Mouse (Mus musculus) embryonic fibroblast, embryonic 13.5 days (primary cell): Measurements from ENCODE around the gene Senp2.

Source experiments
- CTCF ChIP-seq: IDR thresholded peaks from 2 replicates; pipeline ENCODE4 v1.5.1; 2011; ENCODE audit warnings: mild to moderate bottlenecking, control low read depth, low read length, moderate library complexity, borderline replicate concordance; ENCODE audit not compliant: insufficient read depth
- POLR2A ChIP-seq: IDR thresholded peaks from 2 replicates; pipeline ENCODE4 v1.6.1; 2011; ENCODE audit warnings: low read depth, mild to moderate bottlenecking, control low read depth, low read length, moderate library complexity

GRCm38 (mm10) chr16:22046739-22047366 is 37.6 kb downstream of the Senp2 start:
- TF ChIP-seq CTCF, result no peak
- TF ChIP-seq POLR2A, result no peak
